Mouse (Mus musculus) layer of hippocampus, adult 18-20 months (tissue): ENCODE measurements around the gene Lingo4. TPM values are rescaled to one million over a fixed set of nuclear protein-coding genes. Genes with fewer than 3 reads are reported as not detected.

Source experiments
- DNase-seq, 2 experiments: peaks; one replicate each; pipeline ENCODE4 v3.0.0; 2022; ENCODE audit warnings: low spot score in 2 of 2
- total RNA-seq, 2 experiments: library from RNA; stranded (reverse); gene quantifications; 2 replicates each; pipeline ENCODE4 v1.2.3; 2021

Gene Lingo4
- total RNA-seq, 2 experiments from 2014 or later, result 0.74 to 0.87 TPM

DNA sequence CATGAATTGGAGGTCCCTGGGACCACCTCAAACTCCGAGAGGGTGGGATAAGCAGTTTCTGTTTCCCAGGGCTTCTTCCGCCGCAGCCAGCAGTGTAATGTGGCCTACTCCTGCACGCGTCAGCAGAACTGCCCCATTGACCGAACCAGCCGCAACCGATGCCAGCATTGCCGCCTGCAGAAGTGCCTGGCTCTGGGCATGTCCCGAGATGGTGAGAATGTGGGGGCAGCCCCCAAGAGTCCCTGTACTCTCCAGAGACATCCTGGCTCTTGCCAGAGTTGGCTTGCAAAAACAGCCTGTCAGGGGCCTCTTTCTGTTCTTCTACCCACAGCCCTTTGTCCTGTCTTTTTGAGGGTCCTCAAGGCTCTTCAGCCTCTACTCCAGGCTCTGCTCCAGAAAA lies 10.9 kb upstream of the Lingo4 start:
- no peak for DNase-seq

DNA sequence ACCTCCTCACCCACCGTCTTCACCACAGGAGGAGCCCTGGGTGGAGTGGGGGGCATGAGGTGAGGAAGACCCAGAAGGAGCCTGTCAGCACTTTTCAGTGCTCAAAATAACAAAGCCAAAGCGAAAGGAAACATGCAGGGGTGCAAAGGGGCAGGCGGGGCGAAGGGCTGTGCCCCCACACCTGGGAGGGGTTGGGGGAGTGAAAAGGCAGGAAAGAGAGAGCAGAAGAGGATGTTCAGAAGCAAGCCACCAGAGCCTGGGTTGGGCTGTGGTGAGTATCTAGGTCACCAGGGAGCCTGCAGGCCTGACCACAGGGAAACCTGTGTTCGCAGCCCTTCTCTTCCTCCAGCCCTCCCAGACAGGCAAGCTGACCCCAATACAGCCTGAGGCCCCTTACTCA lies 10.3 kb upstream of the Lingo4 start:
- no peak for DNase-seq

DNA sequence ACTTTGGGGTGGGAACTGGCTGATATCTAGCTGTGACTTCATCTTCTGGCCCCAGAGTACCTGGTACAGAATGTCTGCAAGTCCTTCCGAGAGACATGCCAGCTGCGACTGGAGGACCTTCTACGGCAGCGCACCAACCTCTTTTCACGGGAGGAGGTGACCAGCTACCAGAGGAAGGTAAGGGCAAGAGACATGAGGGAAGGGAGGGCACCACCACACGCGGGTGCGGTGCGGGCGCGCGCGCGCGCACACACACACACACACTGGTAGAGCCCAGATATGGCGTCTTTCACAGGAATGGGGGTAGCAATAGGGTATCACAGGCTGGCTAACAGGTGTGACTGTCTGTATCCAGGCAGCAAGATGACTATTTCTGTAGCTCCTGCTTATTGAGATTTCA lies 8.9 kb upstream of the Lingo4 start:
- no peak for DNase-seq

DNA sequence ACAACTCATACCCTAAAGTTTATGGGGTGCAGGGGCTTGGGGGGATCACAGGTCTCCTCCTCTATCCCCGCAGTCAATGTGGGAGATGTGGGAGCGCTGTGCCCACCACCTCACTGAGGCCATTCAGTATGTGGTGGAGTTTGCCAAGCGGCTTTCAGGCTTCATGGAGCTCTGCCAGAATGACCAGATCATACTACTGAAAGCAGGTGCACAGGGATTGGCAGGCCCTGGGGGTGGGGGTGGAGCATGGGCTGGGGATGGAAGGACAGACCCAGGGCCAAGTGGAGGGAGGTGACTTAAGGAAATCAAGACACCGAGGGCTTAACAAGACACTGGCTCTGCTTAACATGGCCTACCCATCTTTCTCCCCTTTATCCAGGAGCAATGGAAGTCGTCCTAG lies 7.3 kb upstream of the Lingo4 start:
- no peak for DNase-seq

DNA sequence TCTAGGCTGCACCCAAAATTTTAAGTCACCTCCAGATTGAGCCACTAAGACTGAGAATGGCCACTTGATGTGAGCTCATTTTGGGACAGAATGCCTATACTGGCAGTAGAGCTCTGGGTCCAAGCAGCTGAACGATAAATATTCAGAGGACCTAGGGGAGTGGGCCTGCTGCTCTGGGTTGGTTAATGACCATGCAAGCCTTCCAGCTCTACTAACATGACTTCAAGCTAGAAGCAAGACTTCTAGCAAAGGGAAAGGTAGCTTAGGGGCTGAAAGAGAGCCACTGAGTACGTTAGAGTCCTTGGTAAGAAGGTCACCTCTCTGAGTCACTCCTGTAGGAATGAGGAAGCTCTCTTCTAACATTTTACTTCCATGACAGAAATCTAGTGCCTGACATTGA lies 6.2 kb upstream of the Lingo4 start:
- no peak for DNase-seq

DNA sequence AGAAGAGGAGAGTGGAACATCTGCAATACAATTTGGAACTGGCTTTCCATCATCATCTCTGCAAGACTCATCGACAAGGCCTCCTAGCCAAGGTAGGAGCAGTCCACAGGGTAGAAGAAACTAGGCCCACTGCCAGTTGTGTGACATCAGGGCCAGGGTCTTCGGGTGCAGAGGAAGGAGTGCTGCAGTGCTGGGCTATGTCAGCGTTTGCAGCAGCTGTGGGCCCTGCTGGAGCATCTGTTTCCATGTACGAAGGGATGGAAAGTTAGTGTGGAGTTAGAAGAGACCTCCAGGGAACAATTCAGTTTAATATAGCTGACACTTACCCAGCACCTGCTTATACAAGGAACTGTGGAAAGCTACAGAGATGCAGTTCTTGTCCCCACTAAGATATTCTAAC lies 5.3 kb upstream of the Lingo4 start:
- no peak for DNase-seq

DNA sequence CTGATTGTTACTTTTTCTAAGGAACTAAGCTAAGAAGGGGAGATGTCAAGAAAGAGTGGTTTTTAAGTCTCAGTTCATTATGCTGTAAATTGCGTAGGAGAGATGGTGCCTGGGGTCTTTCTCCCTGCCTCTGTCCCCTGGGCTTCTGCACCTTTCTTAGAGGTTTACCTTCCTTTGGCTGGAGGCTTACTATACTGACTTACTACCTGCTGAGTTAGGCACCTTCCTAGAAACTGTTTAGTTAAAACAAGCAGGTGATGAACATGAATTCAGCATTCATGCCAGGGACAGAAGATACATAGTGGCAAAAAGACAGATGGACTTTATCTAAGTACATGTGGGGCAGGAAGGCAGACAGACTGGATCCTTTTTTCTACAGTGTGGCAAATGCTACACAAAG lies 2.0 kb upstream of the Lingo4 start:
- no peak for DNase-seq

DNA sequence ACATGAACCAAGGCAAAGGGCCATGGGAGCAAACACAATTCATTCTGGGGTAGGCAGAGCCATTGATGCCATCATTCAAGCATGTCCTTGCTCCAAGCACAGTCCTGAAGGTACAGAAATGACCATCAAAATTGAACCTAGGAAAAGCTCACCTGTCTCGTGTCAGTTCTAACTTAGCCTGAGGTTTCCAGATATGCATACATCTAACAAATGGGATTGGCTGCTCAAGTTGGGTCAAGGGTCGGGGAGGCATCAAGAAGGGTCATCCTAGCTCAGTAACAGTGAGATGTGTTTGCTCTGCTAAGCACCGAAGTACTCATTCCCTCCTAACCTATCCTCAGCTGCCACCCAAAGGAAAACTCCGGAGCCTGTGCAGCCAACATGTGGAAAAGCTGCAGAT lies 1.5 kb upstream of the Lingo4 start:
- DNase-seq, result no peak

DNA sequence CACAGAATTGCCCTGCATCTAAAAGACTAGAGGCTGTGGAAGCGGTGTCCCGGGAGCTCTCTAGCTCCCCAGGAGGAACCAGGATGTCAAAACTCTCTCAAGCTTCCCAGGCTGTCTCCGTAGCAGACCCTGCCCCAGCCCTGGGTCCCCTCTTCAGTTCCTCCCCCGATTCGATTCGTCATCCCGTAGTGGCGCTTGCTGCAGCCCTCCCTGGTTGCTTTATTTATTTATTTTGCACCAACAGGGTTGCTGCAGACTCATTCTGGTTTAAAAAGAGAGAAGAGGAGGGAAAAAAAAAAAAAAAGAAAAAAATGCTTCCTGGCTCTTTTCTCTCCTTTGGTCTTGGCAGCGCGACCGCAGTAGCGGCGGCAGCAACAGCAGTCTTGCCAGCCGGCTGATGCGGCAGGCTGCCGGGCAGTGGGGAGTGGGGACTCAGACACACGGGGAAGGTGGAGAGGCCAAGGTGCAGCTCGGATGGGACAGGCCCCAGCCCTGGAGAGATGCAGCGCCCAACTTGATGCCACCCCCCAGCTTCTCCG lies 695 bp downstream of the Lingo4 start:
- peak in 1 of 2 experiments; percentile 24 for DNase-seq

DNA sequence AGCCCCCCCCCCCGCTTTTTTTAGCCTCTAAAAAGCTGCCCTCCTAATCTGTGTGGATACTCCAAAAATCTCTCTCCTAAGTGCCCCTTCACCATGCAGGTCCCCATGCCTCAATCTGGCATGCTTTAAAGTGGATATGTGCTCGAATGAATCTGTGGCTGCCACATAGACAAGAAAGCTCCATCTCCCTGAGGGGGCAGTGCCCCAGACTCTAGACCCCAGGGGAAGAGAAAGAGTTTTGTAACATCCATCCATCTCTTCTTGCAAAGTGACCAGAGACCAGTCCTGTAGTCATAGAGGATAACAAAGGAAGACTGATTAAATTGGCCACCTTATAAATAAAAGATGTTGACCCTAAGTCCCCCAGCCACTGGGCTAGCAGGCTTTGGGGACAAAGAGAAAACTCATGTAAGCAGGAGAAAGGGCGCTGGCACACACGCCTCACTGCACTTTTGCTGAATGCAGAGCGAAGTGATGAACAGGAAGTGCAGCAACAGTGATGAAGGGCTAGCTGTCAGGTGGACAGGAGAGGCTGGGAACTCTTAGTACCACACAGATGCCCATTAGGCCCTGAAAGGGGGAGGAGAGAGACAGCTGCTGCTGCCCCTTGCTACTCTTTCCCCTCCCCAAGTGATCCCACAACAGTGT lies 1.5 kb downstream of the Lingo4 start:
- DNase-seq, result no peak

DNA sequence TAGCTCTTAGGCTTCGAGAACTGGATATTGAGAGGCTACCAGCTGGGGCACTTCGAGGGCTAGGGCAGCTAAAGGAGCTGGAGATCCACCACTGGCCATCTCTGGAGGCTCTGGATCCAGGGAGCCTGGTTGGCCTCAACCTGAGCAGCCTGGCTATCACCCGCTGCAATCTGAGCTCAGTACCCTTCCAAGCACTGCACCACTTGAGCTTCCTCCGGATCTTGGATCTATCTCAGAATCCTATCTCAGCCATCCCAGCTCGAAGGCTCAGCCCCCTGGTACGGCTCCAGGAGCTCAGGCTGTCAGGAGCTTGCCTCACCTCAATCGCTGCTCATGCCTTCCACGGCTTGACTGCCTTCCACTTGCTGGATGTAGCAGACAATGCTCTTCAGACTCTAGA lies 4.1 kb downstream of the Lingo4 start:
- DNase-seq, result no peak

DNA sequence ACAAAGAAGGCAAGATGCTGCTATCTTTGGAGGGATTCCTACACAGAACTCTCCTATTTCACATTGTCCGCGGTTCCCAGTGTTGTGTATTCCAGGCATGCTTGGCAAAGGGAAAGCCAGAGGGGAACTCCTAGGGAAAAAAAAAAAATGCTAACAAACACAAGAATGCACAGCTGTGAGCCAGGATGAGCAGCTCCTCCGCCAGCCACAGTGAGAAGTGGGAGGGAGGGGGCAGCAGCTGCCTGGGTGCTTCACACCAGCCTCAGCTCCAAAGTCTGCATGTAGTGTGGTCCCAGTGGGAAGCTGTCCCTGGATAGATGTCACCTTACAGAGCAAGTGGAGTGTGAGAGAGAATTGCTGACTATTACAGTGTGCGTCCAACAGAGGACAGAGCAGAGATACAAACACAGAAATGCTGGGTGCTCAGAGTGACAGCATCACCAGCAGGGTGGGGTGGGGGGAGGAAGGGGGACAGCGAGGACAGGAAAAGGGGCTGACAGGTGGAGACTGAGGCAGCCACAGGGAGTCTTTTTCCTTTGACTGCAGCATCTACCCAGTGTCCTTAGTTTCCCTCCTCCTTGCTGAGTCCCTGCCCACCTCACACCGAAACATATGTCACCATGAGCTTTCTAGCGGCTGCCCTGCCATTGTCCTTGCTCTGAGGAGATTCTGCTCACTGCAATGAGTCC lies 6.2 kb downstream of the Lingo4 start:
- DNase-seq, result peak in 1 of 2 experiments; percentile 14

DNA sequence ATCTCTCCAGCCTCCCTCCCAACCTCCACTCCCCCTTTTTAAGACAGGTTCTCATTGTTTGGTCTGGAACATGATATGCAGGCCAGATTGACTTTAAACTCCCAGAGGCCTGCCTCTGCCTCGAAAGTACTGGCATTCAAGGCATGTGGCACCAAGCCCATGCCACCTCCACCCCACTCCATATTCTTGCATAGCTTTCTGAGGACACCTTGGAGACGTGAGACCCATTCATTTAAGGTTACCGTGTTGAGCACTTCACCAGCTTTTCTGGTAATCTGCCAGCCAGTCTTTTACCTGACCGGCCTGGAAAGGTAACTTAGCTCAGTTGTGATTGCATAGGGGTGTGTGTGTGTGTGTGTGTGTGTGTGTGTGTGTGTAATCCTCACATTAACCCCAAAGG lies 7.2 kb downstream of the Lingo4 start:
- DNase-seq, result no peak

DNA sequence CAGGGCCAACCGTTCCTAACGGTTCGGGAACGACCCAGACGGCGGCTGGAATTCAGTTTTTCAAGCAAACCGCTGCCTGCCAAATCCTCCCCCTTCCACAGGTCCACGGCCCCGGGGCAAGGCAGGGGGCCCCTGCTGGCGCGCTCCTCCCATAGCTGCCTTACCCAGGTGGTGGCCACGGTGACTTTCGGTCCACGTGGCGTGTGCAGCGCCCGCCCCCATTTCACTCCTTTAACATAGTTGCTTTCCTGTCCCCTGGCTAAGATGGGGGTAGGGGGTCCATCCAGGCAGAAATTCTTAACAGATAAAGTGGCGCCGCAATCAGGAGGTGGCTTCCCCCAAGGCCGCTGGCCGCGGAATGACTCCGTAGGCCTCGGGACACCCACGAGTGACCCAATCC lies 14.2 kb downstream of the Lingo4 start:
- no peak for DNase-seq

DNA sequence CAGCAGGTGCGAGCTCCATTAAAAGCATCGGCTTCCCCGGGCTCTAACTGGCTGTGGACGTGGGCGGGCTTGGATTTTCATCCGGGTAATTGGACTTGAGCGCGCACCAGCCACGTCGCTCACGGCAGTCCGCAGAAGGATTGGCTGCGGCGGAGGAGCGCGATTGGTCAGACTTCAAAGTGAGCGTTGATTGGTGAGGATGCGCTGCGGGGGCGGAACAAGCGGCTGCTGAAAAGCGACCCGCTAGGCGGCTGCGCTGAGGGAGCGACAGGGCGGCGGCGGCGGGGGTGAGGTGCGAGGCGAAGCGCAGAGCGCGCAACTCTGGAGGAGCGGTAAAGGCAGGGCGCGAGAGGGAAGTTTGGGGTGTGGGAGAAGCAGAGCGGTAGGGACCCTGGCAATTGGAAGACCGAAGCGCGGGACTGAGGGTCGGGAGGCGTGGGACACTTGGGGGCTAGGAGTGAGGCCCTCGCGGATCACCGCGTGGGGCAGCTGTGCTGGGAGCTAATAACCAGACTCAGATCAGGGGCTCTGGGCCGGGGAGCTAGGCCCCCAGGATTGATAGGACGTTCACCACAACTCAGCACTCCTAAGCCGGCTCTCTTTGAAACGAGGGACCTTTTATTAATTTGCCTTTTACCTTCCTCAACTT lies 14.8 kb downstream of the Lingo4 start, which contains the start of gene Tdrkh:
Tdrkh (plus strand) TSS at position 243 of the 649 bp plus-strand sequence.
- DNase-seq, result peak; percentile 98 to 99

DNA sequence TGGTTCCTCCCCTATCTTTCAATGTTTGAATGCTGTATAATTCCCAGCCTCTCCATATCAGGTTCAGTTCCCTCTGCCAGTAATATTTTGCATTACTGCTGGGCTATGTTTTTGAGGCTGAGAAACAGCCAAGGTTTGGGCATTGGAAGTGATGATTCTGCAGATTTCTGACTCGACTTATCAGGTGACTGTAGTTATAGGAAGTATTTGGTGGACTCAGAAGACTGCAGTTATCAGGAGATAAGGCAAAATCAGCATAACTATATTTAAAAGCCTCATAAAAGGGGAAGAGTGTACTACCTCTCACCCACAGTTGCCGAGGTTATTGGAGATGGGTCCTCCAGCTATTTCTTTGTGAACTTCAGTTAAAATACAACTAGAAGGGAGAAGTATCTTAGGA lies 32.7 kb downstream of the Lingo4 start:
- no peak for DNase-seq

DNA sequence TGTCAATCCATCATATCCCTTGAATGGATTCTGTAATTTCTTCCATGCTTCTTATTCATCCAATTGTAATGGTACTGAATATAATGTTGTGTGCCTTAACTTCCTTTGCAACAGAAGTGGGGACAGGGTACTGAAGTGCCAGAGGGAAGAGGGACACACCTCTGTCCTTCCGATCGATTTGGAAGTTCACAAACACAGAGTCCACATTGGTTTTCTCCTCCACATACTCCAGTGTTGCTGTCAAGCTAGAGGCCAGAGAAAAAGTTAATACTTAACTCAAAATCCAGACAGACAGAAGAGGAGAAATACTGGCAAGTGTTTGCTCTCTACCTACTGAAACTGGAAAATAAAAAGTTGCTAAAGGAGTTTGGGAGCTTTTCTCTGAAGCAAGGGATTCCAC lies 36.0 kb downstream of the Lingo4 start:
- DNase-seq, result no peak

DNA sequence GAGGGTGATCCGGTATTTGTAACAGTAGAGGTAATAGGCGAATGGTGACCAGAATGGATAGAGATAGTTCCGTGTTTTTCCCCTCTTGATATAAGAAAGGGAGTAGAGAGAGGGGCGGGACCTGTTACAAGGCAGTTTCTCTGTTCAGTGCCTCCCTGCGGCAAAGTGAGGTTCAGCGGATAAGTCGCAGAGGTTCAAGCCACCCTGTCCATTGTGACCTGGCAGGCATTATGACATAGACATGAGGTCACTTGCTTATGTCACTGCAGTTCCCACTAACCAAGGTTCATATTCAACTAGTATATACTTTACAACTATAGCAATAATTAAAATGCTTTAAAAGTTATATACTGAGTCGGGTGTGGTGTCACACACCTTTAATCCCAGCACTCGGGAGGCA lies 38.1 kb downstream of the Lingo4 start:
- no peak for DNase-seq

DNA sequence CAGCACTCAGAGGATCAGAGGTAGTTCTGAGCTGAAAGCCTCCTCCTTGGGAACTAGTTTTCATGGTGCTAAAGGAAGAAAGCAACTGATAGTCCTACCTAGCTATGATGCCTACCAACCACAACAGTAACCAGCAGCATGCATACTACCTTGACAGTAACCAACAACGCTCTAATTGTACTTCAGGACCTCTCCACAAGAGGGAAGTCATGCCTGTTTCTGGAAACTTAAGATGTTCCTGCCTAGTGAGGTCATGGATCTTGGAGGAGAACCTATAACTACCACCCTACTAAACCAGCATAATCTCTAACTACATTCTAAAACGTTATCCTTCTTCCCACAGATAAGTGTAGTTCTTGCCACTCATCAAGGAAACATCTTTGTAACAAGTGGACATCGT lies 42.9 kb downstream of the Lingo4 start:
- peak in 1 of 2 experiments; percentile 28 for DNase-seq

DNA sequence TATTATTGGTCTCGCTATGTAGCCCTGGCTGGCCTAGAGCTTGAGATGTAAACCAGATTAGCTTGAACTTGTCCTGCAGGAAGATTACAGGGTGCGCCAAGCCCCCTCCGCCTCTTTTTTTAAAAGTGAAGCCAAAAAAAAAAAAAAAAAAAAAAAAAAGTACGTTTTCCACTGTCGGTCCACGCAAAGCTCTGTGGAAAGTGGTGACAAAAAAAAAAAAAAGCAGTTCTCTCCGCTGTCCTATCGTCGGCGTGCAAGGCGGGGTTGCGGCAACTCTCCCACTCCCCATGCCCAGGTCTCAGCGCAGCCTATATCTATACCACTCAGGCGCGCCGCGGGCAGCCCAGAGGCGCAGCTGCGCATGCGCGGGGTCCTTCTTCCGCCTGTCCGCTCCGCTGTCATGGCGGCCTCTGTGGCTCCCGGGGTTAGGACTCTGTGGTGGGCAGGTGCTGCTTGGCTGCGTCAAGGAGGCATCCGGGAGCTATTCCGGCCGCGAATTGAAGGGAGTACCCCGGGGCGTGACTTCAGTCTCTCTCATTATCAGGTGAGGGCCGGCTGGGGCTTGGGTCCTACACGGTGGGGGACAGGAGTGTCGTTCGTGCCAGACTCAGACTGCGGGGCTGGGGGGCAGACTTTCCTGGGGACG lies 44.8 kb downstream of the Lingo4 start, which contains the start of gene Mrpl9:
Mrpl9 (plus strand) TSS at position 368 of the 646 bp plus-strand sequence.
- DNase-seq, result peak; percentile 88 to 96

DNA sequence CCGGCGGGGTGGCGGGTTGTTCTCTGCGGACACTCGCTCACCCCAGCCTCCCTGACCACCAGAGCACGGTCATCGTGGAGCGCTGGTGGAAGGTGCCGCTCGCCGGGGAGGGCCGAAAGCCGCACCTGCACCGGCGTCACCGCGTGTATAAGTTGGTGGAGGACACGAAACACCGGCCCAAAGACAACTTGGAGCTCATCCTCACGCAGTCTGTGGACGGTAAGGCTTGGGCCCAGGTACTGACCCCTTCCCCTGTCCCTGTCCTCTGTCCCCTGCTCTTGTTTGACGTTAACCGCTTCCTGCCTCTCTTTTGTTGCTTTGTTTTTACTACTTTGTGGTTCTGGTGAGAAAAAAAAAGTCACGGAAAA lies 45.3 kb downstream of the Lingo4 start, which contains the start of gene Oaz3:
Oaz3 (minus strand) TSS at position 319 of the 368 bp plus-strand sequence.
- peak in 1 of 2 experiments; percentile 16 for DNase-seq

DNA sequence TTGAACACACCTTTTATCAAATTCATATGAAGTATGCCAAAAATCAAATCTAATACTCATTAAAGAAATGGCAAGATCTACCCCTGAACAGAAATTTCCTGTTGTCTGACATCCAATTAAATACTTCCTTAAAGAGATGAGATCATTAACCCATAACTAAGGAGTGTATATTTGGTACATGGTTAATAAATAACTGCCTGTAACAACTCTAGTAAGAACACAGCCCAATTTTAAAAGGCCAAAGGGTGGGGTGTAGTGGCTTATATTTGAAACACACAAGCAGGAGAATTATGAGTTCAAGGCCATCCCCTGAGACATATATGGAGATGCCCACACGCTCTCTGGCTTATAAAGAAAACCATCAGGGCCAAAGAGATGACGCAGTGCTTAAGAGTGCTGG lies 51.1 kb downstream of the Lingo4 start:
- no peak for DNase-seq
